Mouse (Mus musculus) olfactory bulb, adult 2 months (tissue): ENCODE data around the gene Phkb.

Experiments
- CTCF ChIP-seq: fragments of 200-500 bp; IDR thresholded peaks from 2 replicates; pipeline ENCODE4 v1.5.1; 2012; ENCODE audit warnings: low read depth, mild to moderate bottlenecking, low read length, moderate library complexity; ENCODE audit not compliant: insufficient read depth
- POLR2A ChIP-seq: fragments of 200-500 bp; IDR thresholded peaks from 2 replicates; pipeline ENCODE4 v1.6.1; 2012; ENCODE audit warnings: mild to moderate bottlenecking, low read depth, low read length, moderate library complexity; ENCODE audit not compliant: insufficient read depth

DNA sequence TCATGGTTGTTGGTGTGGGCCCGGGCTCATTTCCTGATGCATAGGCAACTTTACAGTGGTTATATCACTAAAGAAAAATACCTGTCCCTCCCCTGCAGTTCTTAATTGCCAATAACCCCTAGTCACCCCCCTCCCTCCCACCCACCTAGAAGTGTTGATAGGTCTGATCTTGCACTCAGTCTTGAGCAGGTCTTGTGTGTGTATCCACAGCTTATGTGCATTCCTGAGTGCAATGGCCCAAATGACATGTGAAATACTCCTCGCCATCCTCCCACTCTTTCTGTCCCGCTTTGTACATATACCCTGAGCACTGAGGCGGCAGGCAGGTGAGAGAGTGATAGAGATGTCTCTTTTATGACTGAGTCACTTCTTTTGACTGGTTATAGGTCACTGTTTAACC is 119.1 kb downstream of the Phkb start:
- TF ChIP-seq POLR2A (no peak), CTCF (no peak)
